Mouse (Mus musculus) forebrain, embryonic 16.5 days (tissue): ENCODE measurements at regions not wholly inside any gene's neighbourhood (a gene's known extent, or its start where the extent isn't known, plus 50 kb on each side); places are given as distances from the start of the nearest gene placed in this dataset.
A peak's percentile ranks its signal among the peaks of the same experiment; 100 is the strongest.

Experiments
- ATAC-seq: fragments of 200-750 bp; cut with Nextera tagmentation; 2 replicates; pipeline ENCODE4 v1.8.0; 2017; ENCODE audit warnings: mild to moderate bottlenecking, moderate library complexity
- H3K27ac ChIP-seq: fragments of 300-500 bp; sonication (generic); 2 replicates; pipeline ENCODE4 v1.5.1; 2014; ENCODE audit warnings: low read length, control low read depth
- H3K27me3 ChIP-seq: fragments of 300-500 bp; sonication (generic); replicated peaks from 2 replicates; pipeline ENCODE4 v1.6.1; 2014; ENCODE audit warnings: low read length; ENCODE audit not compliant: control insufficient read depth, insufficient read depth
- H3K36me3 ChIP-seq: fragments of 300-500 bp; sonication (generic); 2 replicates; pipeline ENCODE4 v1.6.1; 2014; ENCODE audit not compliant: control insufficient read depth, insufficient read depth
- H3K4me1 ChIP-seq: fragments of 300-500 bp; sonication (generic); replicated peaks from 2 replicates; pipeline ENCODE4 v1.6.1; 2014; ENCODE audit warnings: low read length; ENCODE audit not compliant: control insufficient read depth, insufficient read depth
- H3K4me2 ChIP-seq: fragments of 300-500 bp; sonication (generic); 2 replicates; pipeline ENCODE4 v1.6.1; 2014; ENCODE audit warnings: mild to moderate bottlenecking, low read length, control low read depth
- H3K4me3 ChIP-seq: fragments of 300-500 bp; sonication (generic); replicated peaks from 2 replicates; pipeline ENCODE4 v1.5.1; 2014; ENCODE audit warnings: mild to moderate bottlenecking, low read length, control low read depth
- H3K9ac ChIP-seq: fragments of 300-500 bp; sonication (generic); replicated peaks from 2 replicates; pipeline ENCODE4 v1.6.1; 2014; ENCODE audit warnings: low read depth, low read length, control low read depth
- H3K9me3 ChIP-seq: fragments of 300-500 bp; sonication (generic); 2 replicates; pipeline ENCODE4 v1.6.1; 2016; ENCODE audit warnings: low read length; ENCODE audit not compliant: control insufficient read depth
- WGBS: fragments of 180-500 bp; shearing (Covaris S2); extraction: QIAGEN DNeasy Blood & Tissue Kit; methylation state at CpG from one replicate; pipeline ENCODE4 v1.1.7; 2014; 5-methylcytosine and 5-hydroxymethylcytosine counted together

DNA sequence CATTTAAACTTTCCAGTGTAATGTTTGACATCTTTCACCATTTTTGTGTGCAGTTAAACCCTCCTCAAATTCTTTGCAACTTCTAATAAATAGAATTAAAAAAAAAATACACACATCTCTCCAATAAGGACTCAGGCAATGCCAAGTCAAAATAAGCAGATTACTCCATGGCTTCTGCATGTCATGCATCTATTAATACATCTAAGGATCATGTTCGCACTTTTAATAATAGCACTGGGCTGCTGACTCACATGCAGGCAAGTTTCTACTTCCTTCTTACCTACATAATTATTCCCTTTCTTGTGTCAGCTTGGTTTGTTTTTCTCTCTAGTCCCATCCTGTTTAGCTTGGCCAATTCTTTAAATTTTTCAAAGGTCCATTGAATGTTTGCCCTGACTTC is 415.4 kb upstream of the Acvr2a start:
- Histone ChIP-seq H3K9me3 (no peaks in the 10 kb centered on the region), H3K27me3 (no peaks in the 10 kb centered on the region), H3K27ac (no peak overlapping the region), H3K4me1 (no peaks in the 10 kb centered on the region), H3K4me3 (no peak overlapping the region), H3K9ac (no peak overlapping the region), H3K36me3 (no peaks in the 10 kb centered on the region), H3K4me2 (no peak overlapping the region)
- 89% methylated on average over 1 of the region's 1 CpGs for WGBS
- no peak for ATAC-seq

GRCm38 (mm10) chr2:48399191-48399590 is 414.7 kb upstream of the Acvr2a start:
- H3K36me3 ChIP-seq: no peaks in the 10 kb centered on the region
- no peaks in the 10 kb centered on the region for H3K9me3 ChIP-seq
- no peak for ATAC-seq
- no peak overlapping the region for H3K4me3 ChIP-seq
- no peak overlapping the region for H3K4me2 ChIP-seq
- H3K27me3 ChIP-seq: no peaks in the 10 kb centered on the region
- H3K9ac ChIP-seq: no peak overlapping the region
- 74% methylated on average over 1 of the region's 1 CpGs for WGBS
- H3K27ac ChIP-seq: no peak overlapping the region
- no peaks in the 10 kb centered on the region for H3K4me1 ChIP-seq

GRCm38 (mm10) chr2:48402813-48403212 is 411.1 kb upstream of the Acvr2a start:
- no peak for ATAC-seq
- 80% methylated on average over 2 of the region's 2 CpGs for WGBS
- Histone ChIP-seq H3K9ac (no peak overlapping the region), H3K4me1 (no peaks in the 10 kb centered on the region), H3K36me3 (no peaks in the 10 kb centered on the region), H3K4me2 (no peak overlapping the region), H3K4me3 (no peak overlapping the region), H3K27me3 (no peaks in the 10 kb centered on the region), H3K9me3 (no peaks in the 10 kb centered on the region), H3K27ac (no peak overlapping the region)

GRCm38 (mm10) chr2:48404460-48404859 is 409.4 kb upstream of the Acvr2a start:
- no peak overlapping the region for H3K4me3 ChIP-seq
- no peaks in the 10 kb centered on the region for H3K27me3 ChIP-seq
- 48% methylated on average over 3 of the region's 3 CpGs for WGBS
- no peak overlapping the region for H3K4me2 ChIP-seq
- ATAC-seq: no peak
- no peak overlapping the region for H3K27ac ChIP-seq
- no peaks in the 10 kb centered on the region for H3K36me3 ChIP-seq
- no peak overlapping the region for H3K9ac ChIP-seq
- H3K4me1 ChIP-seq: no peaks in the 10 kb centered on the region
- no peaks in the 10 kb centered on the region for H3K9me3 ChIP-seq

- ATAC-seq: no peak
- WGBS: 77% methylated on average over 5 of the region's 5 CpGs
- H3K9ac ChIP-seq: no peak overlapping the region
Observed at GRCm38 (mm10) chr2:48407876-48408275, 406.0 kb upstream of the Acvr2a start.

DNA sequence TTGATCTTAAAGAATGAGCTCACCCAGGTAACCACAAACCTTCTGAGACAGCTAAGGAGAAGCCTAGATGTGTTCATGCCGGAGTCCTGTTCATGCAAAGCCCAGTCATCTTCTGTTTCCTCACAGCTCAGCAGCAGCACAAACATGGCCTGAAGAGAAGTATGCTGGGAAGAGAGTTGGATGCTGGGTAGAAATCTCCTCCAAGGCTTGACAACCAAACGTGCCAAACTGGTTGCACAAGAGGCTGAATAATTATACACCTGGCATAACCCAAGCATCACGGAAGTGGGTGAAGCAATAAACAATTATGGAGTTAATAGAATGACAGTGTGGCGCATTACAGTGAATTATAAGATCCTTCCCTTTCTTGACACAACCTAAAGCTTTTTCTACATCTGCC is 404.0 kb upstream of the Acvr2a start:
- no peak overlapping the region for H3K4me2 ChIP-seq
- no peak for ATAC-seq
- no peaks in the 10 kb centered on the region for H3K27me3 ChIP-seq
- no peak overlapping the region for H3K4me3 ChIP-seq
- no peak overlapping the region for H3K9ac ChIP-seq
- H3K4me1 ChIP-seq: 0 out of 2 replicates have a peak, but pooled peaks cover 3% of the 10 kb centered on the region
- 89% methylated on average over 4 of the region's 4 CpGs for WGBS
- H3K27ac ChIP-seq: no peak overlapping the region
- H3K9me3 ChIP-seq: no peaks in the 10 kb centered on the region
- H3K36me3 ChIP-seq: no peaks in the 10 kb centered on the region

More at GRCm38 (mm10) chr2:48407876-48408275, 406.0 kb upstream of the Acvr2a start:
- Histone ChIP-seq H3K27ac (no peak overlapping the region), H3K4me3 (no peak overlapping the region), H3K36me3 (no peaks in the 10 kb centered on the region), H3K4me1 (0 out of 2 replicates have a peak, but pooled peaks cover 3% of the 10 kb centered on the region), H3K9me3 (no peaks in the 10 kb centered on the region), H3K27me3 (no peaks in the 10 kb centered on the region), H3K4me2 (no peak overlapping the region)

DNA sequence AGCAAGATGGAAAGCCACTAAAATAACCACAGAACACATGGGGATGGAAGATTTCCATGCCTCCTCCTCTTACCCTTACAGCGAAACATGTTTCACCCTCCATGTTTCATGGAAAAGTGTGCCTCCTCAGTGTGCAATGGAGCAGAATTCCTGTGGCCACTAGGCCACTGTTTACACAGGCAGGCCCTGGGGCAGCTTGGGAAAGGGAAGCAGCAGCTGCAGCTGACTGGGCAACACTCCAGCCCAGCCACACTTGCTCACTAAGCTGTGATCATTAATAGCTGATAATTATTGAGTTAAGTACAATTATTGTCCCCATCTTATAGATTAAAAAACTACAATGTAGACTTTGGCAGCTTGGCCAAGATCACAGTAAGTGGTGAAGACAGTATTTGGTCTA is 402.5 kb upstream of the Acvr2a start:
- H3K4me1 ChIP-seq: 0 out of 2 replicates have a peak, but pooled peaks cover 3% of the 10 kb centered on the region
- WGBS: 100% methylated on average over 1 of the region's 1 CpGs
- no peak overlapping the region for H3K4me2 ChIP-seq
- H3K27me3 ChIP-seq: no peaks in the 10 kb centered on the region
- H3K9me3 ChIP-seq: no peaks in the 10 kb centered on the region
- H3K4me3 ChIP-seq: no peak overlapping the region
- H3K9ac ChIP-seq: no peak overlapping the region
- peak; percentile 66; the same call in 1 of the 2 replicates for ATAC-seq
- H3K36me3 ChIP-seq: no peaks in the 10 kb centered on the region
- no peak overlapping the region for H3K27ac ChIP-seq

GRCm38 (mm10) chr2:48412683-48413440 is 401.0 kb upstream of the Acvr2a start:
- Histone ChIP-seq H3K4me2 (no peak overlapping the region), H3K36me3 (no peaks in the 10 kb centered on the region), H3K27ac (no peak overlapping the region), H3K4me1 (0 out of 2 replicates have a peak, but pooled peaks cover 3% of the 10 kb centered on the region), H3K9ac (no peak overlapping the region), H3K4me3 (no peak overlapping the region), H3K9me3 (no peaks in the 10 kb centered on the region), H3K27me3 (0 out of 2 replicates have a peak, but pooled peaks cover 3% of the 10 kb centered on the region)
- 86% methylated on average over 4 of the region's 4 CpGs for WGBS
- ATAC-seq: no peak

- 0 out of 2 replicates have a peak, but pooled peaks cover 3% of the 10 kb centered on the region for H3K27me3 ChIP-seq
- H3K9ac ChIP-seq: no peak overlapping the region
- H3K4me1 ChIP-seq: 0 out of 2 replicates have a peak, but pooled peaks cover 3% of the 10 kb centered on the region
- H3K4me2 ChIP-seq: no peak overlapping the region
- H3K9me3 ChIP-seq: no peaks in the 10 kb centered on the region
- no peak overlapping the region for H3K4me3 ChIP-seq
- H3K27ac ChIP-seq: no peak overlapping the region
- WGBS: 26% methylated on average over 10 of the region's 10 CpGs
- no peaks in the 10 kb centered on the region for H3K36me3 ChIP-seq
- no peak for ATAC-seq
Observed at GRCm38 (mm10) chr2:48414596-48415481, 399.1 kb upstream of the Acvr2a start.
